Mouse (Mus musculus): ENCODE measurements at regions not wholly inside any gene's neighbourhood (a gene's known extent, or its start where the extent isn't known, plus 50 kb on each side); places are given as distances from the start of the nearest gene placed in this dataset.
"Not testable (repeated sequence)": the region's sequence is repeated elsewhere in the genome, so short reads cannot be mapped to it uniquely, and the experiment has no call there.

DNA sequence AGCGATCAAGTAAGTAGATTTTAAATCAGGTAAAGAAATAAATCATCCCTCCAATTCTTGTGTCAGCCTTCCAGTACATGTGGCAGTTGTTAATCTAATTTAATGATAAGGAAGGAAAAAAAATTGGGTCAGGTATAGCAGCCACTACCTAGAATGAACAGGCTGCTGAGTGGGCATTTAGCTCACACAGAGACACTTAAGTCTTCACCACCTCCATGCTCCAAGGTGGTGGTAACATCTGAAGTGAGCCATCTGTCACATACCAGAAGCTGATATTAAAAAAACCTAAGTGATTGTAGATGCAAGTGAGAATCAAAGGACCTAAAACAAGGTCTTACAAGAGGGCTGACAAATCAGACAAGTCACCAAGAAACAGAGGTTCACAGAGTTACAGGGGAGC is 549.6 kb upstream of the Chordc1 start:
- intact Hi-C loops (cut with DNase I) = no loop called here
- DNase-seq (ENCODE audit: low spot score in 2 of 2) = peak in 1 of 2 experiments; percentile 2

DNA sequence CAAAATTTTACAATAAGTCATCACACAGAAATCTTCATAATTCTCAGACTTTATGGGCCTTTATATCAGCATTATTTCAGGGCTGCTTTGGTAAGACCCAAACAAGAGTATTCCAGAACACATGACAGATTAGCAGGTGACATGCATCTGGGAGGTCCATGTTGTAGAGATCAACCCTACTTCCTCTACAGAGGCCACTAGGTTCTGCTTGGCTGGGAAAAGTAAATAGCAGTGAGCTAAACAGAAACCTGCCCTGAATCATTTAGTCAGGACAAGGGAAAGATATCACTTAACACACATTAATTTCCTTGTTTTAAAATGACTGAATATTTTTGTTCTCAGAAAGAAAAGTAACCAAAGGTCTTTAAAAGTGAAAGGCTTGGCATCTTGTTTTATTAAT is 546.7 kb upstream of the Chordc1 start:
- intact Hi-C loops (cut with DNase I) = no loop called here
- DNase-seq (ENCODE audit: low spot score in 2 of 2) = no peak

DNA sequence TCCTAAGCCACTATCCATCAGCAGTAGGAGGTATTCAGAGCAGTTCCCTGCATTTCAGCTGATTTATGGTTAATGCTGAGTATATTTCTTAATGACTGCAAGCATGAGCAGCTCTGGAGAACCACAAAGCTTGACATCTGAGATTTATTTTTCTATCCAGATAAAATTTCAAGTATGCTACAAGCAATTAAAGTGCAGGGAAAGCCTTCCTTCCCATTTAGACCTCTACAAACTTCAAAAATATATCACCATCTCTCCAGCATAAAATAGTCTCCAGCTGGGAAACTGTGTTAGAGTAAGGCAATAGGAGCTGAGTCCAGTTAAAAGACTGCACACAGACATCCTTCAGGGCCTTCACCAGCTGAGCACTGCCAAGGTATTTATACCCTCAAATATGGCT is 546.2 kb upstream of the Chordc1 start:
- intact Hi-C loops (cut with DNase I) = no loop called here
- no peak for DNase-seq (ENCODE audit: low spot score in 2 of 2)

DNA sequence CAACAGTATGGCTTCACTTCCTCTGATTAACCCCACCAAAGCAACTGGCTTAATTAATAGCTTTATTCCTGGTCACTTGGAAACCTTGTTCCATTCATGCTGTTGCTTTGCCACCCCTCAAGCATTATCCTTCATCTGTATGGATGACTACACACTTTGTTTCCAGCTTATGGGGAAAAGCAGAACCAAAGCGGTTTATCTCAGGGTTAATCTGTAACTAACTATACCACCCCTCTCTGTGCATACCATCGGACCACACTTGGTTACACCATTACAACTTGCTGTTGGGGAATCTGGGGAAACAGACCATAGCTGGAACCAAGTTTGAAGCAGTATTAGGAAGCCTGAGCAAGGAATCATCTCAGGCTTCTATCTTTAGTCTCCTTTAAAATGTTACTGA is 500.1 kb upstream of the Chordc1 start:
- intact Hi-C loops (cut with DNase I) = not testable (repeated sequence)

DNA sequence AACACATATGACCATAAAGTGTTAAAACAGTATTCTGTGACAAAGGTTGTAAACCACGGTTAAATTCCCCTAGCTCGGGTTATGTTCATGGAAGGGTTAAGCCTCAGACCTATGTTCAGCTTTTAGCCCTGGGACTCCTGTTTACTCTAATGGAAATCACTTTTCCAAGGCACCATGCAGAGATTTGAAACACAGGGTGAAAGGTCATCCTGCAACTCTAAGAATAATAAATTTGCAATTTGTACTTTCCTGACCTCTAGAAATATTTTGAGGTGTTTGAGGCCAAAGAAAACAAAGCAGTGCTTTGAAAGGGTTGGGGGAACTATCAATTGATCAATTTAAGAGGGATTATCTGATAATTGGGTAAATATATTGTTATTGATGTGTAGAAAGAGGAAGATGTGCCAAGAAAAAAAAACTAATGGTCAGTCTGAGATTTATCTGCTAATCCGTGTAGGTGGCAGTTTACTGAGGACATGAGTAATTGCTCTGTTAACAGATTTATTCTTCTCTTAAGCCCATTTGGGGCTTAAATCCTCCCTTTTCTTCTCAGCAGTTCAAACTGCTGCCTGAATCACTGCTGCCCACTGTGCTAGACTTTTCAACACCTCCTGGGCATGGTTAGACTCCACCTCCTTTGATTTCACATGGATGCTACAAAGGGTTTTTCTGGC is 475.1 kb upstream of the Chordc1 start:
- no peak for DNase-seq (ENCODE audit: low spot score in 2 of 2)
- intact Hi-C loops (cut with DNase I) = no loop called here

More for the DNA sequence above, 500.1 kb upstream of the Chordc1 start:
- DNase-seq (ENCODE audit: low spot score in 2 of 2) = not testable (repeated sequence)

DNA sequence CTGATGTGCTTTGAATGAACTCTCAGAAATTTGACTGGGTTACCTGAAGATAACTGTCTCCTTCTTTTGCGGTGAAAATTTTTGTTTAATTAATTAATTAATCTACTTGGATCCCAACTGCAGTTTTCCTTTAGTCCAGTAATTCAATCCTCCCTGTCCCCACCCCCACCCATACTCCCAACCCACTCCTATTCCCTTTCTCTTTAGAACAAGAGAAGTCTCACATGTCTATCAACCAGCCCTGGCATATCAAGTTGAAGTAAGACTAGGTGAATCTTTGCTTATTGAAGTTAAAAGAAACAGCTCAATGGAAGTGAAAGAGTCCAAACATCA is 474.6 kb upstream of the Chordc1 start:
- intact Hi-C loops (cut with DNase I) = no loop called here

DNA sequence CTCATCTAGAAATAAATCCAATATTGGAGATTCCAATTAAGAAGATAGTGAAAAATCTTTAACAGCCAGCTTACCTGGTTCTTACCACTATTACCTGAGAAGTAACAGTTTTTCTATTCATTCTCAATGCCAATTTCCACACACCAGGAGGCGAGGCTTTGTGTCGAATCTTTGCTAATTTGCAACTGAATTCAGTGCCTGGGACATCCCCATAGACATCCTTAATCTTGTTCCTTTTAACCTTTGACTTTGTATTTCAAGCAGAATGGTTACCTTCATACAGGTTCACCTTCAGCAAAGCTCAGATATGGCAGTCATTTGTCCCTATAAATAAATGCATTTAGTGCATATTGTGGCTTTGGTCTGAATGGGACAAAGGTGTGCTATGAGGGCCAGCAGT is 426.4 kb upstream of the Chordc1 start:
- intact Hi-C loops (cut with DNase I) = no loop called here
- no peak for DNase-seq (ENCODE audit: low spot score in 2 of 2)

More for the DNA sequence above, 474.6 kb upstream of the Chordc1 start:
- no peak for DNase-seq (ENCODE audit: low spot score in 2 of 2)

DNA sequence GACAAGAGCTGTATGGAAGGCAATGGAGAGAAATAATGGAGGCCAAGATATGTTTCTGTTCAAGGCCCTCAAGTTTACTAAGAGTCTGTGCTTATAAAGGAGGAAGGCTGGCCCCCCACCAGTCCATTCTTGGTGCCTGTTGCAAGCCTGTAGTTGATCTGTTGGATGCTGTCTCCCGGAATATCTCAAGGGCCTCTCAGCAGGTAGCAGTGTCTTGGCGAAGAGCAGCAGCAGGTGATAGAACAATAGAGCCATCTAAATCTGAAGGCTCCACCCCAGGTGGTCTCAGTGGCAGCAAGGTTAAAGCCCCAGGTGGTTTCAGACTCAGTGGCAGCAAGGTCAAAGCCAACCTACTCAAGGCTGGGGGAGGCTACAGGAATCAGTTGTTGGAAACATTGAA is 417.1 kb upstream of the Chordc1 start:
- no peak for DNase-seq (ENCODE audit: low spot score in 2 of 2)
- intact Hi-C loops (cut with DNase I) = no loop called here
